Mouse (Mus musculus): ENCODE data around the gene Ksr2. TPM values are rescaled to one million over a fixed set of nuclear protein-coding genes. Genes with fewer than 3 reads are reported as not detected.

Ksr2 gene
- polyA plus RNA-seq, 1 experiment: not detected

DNA sequence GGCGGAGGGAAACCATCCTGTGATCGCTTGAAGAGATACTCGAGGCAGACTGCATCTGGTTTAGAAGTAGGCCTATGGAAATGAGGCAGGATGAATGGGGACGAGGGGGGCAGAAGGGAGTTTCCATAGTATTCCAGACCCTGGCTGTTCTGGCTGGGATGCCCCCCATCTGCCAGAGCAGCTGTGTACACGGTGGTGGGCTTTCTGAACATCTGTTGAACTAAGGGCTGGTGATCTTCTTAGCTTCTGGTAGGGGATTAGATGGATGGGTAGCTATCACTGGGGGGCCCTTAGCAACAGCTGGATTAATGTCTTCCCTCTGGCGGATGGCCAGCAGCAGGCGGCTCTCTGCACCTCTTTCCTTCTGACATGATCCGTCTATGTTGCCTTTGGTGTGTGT lies 276.0 kb downstream of the Ksr2 start:
- Histone ChIP-seq H3K4me3 (replicated peaks) (no peak overlapping the region), H3K9me3 (ENCODE audit: control insufficient read depth, low read length) (peaks cover 24% of the 10 kb centered on the region), H3K36me3 (ENCODE audit: control insufficient read depth) (no peaks in the 10 kb centered on the region), H3K27me3 (ENCODE audit: control insufficient read depth) (no peaks in the 10 kb centered on the region), H3K4me1 (ENCODE audit: control insufficient read depth) (no peaks in the 10 kb centered on the region)
- TF ChIP-seq TAL1 (IDR thresholded peaks at IDR 0.05; ENCODE audit: low read length) (no peak), GATA1 (IDR thresholded peaks at IDR 0.05; ENCODE audit: low read length) (no peak)

DNA sequence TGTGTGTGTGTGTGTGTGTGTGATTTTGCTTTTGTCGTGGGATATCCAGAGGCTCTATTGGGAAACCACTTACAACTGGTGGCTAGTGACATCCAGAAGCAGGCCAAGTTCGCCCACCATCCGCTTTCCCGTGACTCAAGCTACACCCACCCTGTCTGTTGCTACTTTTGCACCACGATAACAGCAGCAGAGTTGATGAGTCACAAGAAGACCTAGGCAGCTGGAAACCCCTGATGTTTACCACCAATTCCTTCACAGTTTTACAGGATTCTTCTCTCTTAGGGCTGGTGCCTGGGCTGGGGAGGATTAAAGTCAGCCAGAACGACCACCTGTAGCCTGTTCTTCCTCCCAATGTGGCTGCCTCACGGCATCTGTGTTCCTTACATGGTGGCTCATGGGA lies 277.5 kb downstream of the Ksr2 start:
- Histone ChIP-seq H3K9me3 (ENCODE audit: control insufficient read depth, low read length) (peaks cover 37% of the 10 kb centered on the region), H3K27me3 (ENCODE audit: control insufficient read depth) (no peaks in the 10 kb centered on the region), H3K36me3 (ENCODE audit: control insufficient read depth) (no peaks in the 10 kb centered on the region), H3K4me1 (ENCODE audit: control insufficient read depth) (no peaks in the 10 kb centered on the region), H3K4me3 (replicated peaks) (no peak overlapping the region)
- TF ChIP-seq GATA1 (IDR thresholded peaks at IDR 0.05; ENCODE audit: low read length): no peak
- TF ChIP-seq TAL1 (IDR thresholded peaks at IDR 0.05; ENCODE audit: low read length): no peak

DNA sequence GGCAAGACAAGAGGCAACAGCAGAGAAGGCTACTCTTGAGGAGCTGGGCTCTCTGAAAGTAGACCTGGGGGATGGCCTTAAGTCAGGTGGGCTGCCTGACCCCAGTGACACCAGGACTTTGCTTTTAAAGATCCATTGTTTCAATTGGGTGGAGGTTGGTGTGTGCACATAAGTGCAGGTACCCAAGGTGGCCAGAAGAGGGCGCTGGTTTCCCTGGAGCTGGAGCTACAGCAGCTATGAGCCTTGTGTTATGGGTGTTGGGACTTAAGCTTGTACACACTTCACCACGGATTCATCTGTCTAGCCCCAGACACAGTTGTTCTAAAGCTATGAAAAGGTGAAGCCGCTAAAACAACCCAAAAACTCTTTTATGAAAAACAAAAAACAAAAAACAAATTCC lies 279.8 kb downstream of the Ksr2 start:
- Histone ChIP-seq H3K4me3 (replicated peaks) (no peak overlapping the region), H3K9me3 (ENCODE audit: control insufficient read depth, low read length) (peaks cover 50% of the 10 kb centered on the region), H3K36me3 (ENCODE audit: control insufficient read depth) (no peaks in the 10 kb centered on the region), H3K27me3 (ENCODE audit: control insufficient read depth) (no peaks in the 10 kb centered on the region), H3K4me1 (ENCODE audit: control insufficient read depth) (no peaks in the 10 kb centered on the region)
- TF ChIP-seq TAL1 (IDR thresholded peaks at IDR 0.05; ENCODE audit: low read length) (no peak), GATA1 (IDR thresholded peaks at IDR 0.05; ENCODE audit: low read length) (no peak)

DNA sequence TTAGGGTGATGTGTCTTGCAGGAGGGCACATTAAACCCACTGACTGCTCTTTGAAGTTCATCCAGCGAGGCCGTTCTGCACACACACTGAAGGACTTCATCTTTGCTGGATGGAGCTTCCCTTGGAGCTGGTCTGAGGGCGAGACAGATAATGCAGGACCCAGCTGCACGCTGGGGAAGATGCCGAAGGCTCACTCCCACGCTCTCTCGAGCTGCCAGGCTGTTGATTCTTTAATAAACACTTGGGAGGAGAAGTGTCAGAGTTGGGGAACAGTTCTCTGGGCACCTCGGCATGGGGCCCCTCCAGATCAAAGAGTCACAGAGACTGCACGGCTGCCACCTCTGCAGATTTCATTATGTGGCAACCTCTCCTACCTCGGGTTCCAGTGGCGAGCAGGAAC lies 280.8 kb downstream of the Ksr2 start:
- TF ChIP-seq GATA1 (IDR thresholded peaks at IDR 0.05; ENCODE audit: low read length) (no peak), TAL1 (IDR thresholded peaks at IDR 0.05; ENCODE audit: low read length) (no peak)
- Histone ChIP-seq H3K4me3 (replicated peaks) (no peak overlapping the region), H3K27me3 (ENCODE audit: control insufficient read depth) (no peaks in the 10 kb centered on the region), H3K9me3 (ENCODE audit: control insufficient read depth, low read length) (peaks cover 59% of the 10 kb centered on the region), H3K36me3 (ENCODE audit: control insufficient read depth) (no peaks in the 10 kb centered on the region), H3K4me1 (ENCODE audit: control insufficient read depth) (no peaks in the 10 kb centered on the region)

DNA sequence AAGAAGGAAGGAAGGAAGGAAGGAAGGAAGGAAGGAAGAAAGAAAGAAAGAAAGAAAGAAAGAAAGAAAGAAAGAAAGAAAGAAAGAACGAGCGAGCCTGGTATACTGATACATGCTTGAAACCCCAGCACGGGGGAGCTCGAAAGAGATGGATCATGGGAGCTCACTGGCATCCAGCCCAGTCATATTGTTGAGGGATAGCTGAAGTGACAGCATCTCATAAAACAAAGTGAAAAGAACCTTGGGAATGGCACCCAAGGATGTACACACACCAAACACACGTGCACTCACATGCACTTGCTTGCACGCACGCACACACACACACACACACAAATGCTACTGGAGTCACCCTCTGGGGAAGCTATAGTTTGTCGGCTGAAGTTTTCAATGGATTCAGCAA lies 282.6 kb downstream of the Ksr2 start:
- Histone ChIP-seq H3K4me1 (ENCODE audit: control insufficient read depth) (no peaks in the 10 kb centered on the region), H3K4me3 (replicated peaks) (no peak overlapping the region), H3K36me3 (ENCODE audit: control insufficient read depth) (no peaks in the 10 kb centered on the region), H3K27me3 (ENCODE audit: control insufficient read depth) (no peaks in the 10 kb centered on the region), H3K9me3 (ENCODE audit: control insufficient read depth, low read length) (peaks cover 66% of the 10 kb centered on the region)
- TF ChIP-seq GATA1 (IDR thresholded peaks at IDR 0.05; ENCODE audit: low read length): no peak
- TF ChIP-seq TAL1 (IDR thresholded peaks at IDR 0.05; ENCODE audit: low read length): no peak

DNA sequence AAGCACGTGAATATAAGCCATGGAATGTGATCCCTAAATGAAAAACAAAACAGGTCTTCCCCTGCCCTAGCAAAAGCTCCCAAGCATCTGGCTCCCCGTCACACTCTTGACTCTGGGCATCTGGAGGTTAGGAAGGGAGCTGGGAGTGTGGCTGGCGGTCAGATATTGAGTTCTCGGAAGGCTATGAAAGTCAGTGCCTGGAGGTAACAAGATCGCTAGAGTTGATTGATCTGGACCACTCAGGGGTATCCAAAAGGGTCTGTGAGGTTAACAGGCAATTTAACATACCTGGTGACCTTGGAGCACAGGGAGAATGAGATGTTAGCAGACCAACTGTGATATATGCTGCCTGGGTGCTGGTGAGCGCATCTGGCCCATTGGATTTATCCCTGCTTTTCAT lies 283.8 kb downstream of the Ksr2 start:
- TF ChIP-seq TAL1 (IDR thresholded peaks at IDR 0.05; ENCODE audit: low read length) (no peak), GATA1 (IDR thresholded peaks at IDR 0.05; ENCODE audit: low read length) (no peak)
- Histone ChIP-seq H3K27me3 (ENCODE audit: control insufficient read depth) (no peaks in the 10 kb centered on the region), H3K4me3 (replicated peaks) (no peak overlapping the region), H3K36me3 (ENCODE audit: control insufficient read depth) (no peaks in the 10 kb centered on the region), H3K9me3 (ENCODE audit: control insufficient read depth, low read length) (peaks cover 64% of the 10 kb centered on the region), H3K4me1 (ENCODE audit: control insufficient read depth) (no peaks in the 10 kb centered on the region)

DNA sequence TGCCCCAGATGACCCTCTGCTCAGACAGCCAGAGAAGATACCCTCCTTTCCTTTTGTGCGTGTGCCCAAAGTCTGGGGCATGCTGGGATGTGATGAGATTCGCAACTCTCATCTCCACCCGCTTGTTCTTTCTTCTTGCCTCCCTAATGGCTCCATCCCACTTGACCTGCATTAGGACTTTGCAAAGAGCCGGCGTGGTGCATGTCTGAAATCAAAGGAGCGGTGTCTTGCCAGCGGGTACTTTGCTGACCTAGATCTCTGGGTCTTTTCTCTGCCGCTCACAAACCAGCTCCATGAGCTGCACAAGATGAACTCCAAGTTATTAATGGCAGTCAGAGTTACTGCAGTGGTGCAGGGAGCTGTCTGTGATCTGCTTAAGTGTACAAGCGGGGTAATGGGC lies 290.6 kb downstream of the Ksr2 start:
- Histone ChIP-seq H3K9me3 (ENCODE audit: control insufficient read depth, low read length) (peaks cover 51% of the 10 kb centered on the region), H3K4me3 (replicated peaks) (no peak overlapping the region), H3K27me3 (ENCODE audit: control insufficient read depth) (no peaks in the 10 kb centered on the region), H3K36me3 (ENCODE audit: control insufficient read depth) (no peaks in the 10 kb centered on the region), H3K4me1 (ENCODE audit: control insufficient read depth) (no peaks in the 10 kb centered on the region)
- TF ChIP-seq TAL1 (IDR thresholded peaks at IDR 0.05; ENCODE audit: low read length) (no peak), GATA1 (IDR thresholded peaks at IDR 0.05; ENCODE audit: low read length) (no peak)

DNA sequence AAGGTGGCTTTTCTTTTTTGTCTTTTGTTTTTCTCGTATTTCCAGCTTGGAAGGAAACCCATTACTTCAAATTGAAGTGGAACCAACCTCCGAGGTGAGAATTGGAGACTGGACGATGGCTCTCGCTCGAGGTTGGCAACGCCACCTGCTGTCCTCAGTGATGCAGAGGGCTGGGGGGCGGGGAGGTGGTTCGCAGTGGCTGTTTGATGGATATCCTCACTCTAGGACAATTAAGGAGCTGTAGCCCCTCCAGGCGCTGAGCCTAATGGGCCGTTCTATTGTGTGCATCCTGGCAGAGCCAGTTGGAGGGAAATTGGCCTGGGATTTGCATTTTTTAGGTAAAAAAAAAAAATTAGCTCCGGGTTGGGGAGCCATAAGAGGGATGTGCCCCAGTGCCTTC lies 292.8 kb downstream of the Ksr2 start:
- Histone ChIP-seq H3K9me3 (ENCODE audit: control insufficient read depth, low read length) (peaks cover 53% of the 10 kb centered on the region), H3K36me3 (ENCODE audit: control insufficient read depth) (no peaks in the 10 kb centered on the region), H3K27me3 (ENCODE audit: control insufficient read depth) (no peaks in the 10 kb centered on the region), H3K4me1 (ENCODE audit: control insufficient read depth) (no peaks in the 10 kb centered on the region), H3K4me3 (replicated peaks) (no peak overlapping the region)
- no peak for TF ChIP-seq GATA1 (IDR thresholded peaks at IDR 0.05; ENCODE audit: low read length)
- no peak for TF ChIP-seq TAL1 (IDR thresholded peaks at IDR 0.05; ENCODE audit: low read length)

DNA sequence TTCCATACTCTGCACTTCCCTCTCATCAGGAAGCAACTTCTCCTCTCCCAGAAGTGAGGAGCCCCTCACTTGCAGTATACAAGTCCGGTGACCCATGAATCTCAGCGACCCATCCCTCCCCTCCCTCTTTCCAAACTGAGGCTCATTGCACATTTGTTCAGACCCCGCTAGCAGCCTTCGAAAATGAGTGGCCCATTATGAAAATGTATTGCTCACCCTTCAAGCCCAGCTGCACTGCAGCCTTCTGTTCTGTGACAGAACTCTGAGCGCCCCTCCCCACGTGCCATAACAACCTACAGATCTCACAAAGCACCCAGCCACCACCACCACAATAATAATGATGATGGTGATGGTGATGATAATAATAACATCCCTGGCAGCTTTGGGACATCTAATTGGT lies 295.5 kb downstream of the Ksr2 start:
- peaks cover 45% of the 10 kb centered on the region for H3K9me3 ChIP-seq (ENCODE audit: control insufficient read depth, low read length)
- no peaks in the 10 kb centered on the region for H3K27me3 ChIP-seq (ENCODE audit: control insufficient read depth)
- no peaks in the 10 kb centered on the region for H3K36me3 ChIP-seq (ENCODE audit: control insufficient read depth)
- H3K4me1 ChIP-seq (ENCODE audit: control insufficient read depth): no peaks in the 10 kb centered on the region
- TF ChIP-seq GATA1 (IDR thresholded peaks at IDR 0.05; ENCODE audit: low read length) (no peak), TAL1 (IDR thresholded peaks at IDR 0.05; ENCODE audit: low read length) (no peak)
- H3K4me3 ChIP-seq (replicated peaks): no peak overlapping the region

DNA sequence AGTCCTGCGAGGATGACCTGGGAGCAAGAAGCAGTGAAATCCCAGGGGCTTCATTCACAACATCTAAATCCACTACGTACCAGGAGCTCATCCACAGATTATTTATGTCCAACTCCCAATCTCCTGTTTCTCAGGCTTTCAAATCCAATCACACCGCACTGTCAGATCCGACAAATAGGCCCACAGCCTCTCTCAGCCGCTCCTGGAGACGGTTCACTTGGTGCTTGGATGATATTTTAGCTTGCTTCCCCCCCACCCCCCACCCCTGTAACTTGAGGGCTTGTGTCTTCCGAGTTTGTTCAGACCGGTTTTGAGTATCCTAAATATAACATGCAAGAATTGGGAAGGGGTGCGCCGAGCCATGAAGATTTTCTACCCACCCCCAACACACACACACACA lies 297.8 kb downstream of the Ksr2 start:
- Histone ChIP-seq H3K36me3 (ENCODE audit: control insufficient read depth) (no peaks in the 10 kb centered on the region), H3K9me3 (ENCODE audit: control insufficient read depth, low read length) (peaks cover 43% of the 10 kb centered on the region), H3K27me3 (ENCODE audit: control insufficient read depth) (no peaks in the 10 kb centered on the region), H3K4me3 (replicated peaks) (no peak overlapping the region), H3K4me1 (ENCODE audit: control insufficient read depth) (no peaks in the 10 kb centered on the region)
- TF ChIP-seq TAL1 (IDR thresholded peaks at IDR 0.05; ENCODE audit: low read length) (no peak), GATA1 (IDR thresholded peaks at IDR 0.05; ENCODE audit: low read length) (no peak)

Data from erythroblast, embryonic 14.5 days (primary cell).